Mouse (Mus musculus) adrenal gland, adult (tissue): ENCODE data around the gene Tomm34.

Experiments
- DNase-seq, 2 experiments: peaks; one replicate each; pipeline ENCODE4 v3.0.0; 2022 to 2023; ENCODE audit warnings: low spot score in 1 of 2; ENCODE audit not compliant: inconsistent age in 2 of 2

Gene Tomm34

DNA sequence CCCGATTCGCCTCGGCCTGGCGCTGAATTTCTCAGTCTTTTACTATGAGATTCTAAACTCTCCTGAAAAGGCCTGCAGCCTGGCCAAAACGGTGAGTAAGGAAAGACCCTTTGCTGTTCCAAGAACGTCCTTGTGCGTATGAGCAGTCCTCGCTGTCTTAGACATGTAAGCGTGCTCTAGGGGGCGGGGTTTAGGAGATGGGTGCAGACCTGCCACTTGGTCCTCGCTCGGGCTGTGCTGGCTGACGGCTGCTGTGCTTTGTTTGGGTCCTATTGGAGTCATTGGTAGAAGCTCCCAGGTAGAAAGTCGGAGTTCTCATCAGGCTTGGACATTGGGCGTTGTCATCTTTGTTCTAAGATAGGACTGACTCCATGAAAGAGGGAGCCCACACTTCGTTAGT lies 55.7 kb downstream of the Tomm34 start:
- no peak for DNase-seq

GRCm38 (mm10) chr2:164010944-164011343 lies 60.0 kb downstream of the Tomm34 start:
- DNase-seq = no peak

- DNase-seq = no peak
Measured at GRCm38 (mm10) chr2:164010496-164010895, 60.5 kb downstream of the Tomm34 start.

- no peak for DNase-seq
Measured at GRCm38 (mm10) chr2:164009227-164009626, 61.7 kb downstream of the Tomm34 start.

- DNase-seq = no peak
Measured at GRCm38 (mm10) chr2:164007987-164008545, 62.9 kb downstream of the Tomm34 start.

DNA sequence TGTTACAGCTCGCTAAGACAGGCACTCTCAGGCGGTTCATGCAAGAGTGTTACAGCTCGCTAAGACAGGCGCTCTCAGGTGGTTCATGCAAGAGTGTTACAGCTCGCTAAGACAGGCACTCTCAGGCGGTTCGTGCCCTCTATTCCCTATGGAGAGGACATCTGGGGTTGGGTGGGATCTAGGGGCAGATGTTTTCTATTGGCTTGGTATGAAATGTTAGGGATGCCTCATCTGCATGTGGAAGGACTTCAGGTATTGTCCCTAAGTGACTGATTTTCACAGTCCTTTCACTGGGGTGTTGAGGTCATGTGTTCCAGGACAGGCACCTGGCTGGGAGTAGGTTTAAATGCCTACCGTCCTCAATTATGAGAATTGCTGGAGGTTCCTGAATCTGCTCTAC lies 63.4 kb downstream of the Tomm34 start:
- no peak for DNase-seq

DNA sequence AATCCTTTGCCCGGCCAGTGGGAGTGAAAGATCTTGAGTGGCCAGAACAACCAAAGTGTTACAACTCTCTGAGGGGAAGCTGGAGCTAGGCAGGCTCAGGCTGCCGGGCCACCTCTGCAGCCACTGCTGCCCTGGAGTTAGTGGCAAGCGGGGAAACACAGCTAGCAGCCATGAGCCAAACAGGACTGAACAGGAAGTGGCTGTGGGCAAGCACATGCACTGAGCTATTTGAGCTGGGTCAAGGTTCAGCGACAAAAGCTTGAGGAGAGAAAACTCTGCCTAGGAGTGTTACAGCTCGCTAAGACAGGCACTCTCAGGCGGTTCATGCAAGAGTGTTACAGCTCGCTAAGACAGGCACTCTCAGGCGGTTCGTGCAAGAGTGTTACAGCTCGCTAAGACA lies 64.0 kb downstream of the Tomm34 start:
- peak in 1 of 2 experiments; percentile 67 for DNase-seq

DNA sequence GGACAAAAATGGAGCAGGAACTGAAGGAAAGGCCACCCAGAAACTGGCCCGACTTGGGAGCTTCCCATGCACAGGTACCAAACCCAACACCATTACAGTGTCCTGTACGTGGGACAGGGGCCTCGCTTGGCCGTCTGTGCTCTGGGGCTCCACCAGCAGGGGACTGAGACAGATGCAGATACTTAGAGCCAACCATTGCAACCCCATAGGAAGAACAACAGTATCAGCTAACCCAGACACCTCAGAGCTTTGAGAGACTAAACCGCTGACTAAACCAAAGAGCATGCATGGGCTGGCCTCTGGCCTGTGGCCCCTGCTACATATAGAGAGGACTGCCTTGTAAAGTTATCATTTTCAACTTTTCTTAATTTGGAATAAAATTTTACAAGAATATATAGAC lies 66.5 kb downstream of the Tomm34 start:
- DNase-seq = no peak
